Mouse (Mus musculus) erythroid progenitor cell, adult 5-6 weeks (primary cell): ENCODE data around the gene Cby3. TPM values are rescaled to one million over a fixed set of nuclear protein-coding genes. Genes with fewer than 3 reads are reported as not detected.

ENCODE experiments used
- ATAC-seq: replicated peaks from 2 replicates; pipeline ENCODE4 v1.8.0; 2016; ENCODE audit warnings: moderate number of reproducible peaks, mild to moderate bottlenecking, moderate TSS enrichment, inconsistent platforms; ENCODE audit not compliant: poor library complexity, low FRiP score, severe bottlenecking
- total RNA-seq, 2 experiments: library from RNA; stranded (forward) in 1 of 2; stranded (reverse) in 1 of 2; fragments of 150-400 nt in 1 of 2; fragments of 186-747, 209-891 nt in 1 of 2; gene quantifications; 2 replicates each; pipeline versions ENCODE4 v1.2.3 to v1.2.4; 2015 to 2017; ENCODE audit warnings: low replicate concordance in 2 of 2

The Cby3 gene
- total RNA-seq, 2 experiments from 2014 or later, result not detected

DNA sequence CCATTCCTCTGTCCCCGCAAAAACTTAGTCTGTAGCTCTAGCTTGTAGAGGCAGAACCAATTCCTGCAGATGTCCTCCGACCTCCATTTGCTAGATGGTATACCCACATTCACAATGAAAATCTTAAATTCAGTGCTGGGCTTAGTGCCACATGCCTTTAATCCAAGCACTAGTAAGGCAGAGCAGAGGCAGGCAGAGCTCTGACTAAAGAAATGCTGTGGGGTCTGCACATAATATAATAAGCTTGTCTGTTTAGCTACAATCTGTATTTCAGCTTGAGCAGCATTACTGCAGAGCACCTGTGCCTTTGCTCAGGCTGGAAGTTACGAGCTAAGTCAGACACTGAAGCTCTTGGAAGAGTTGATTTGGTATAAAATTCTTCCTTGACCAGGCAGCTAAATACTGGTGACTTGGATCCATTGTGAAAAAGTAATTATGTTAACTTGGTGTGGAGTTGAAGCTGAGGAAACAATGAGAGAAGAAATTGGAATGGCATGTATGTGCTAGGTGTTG lies 33.0 kb downstream of the Cby3 start:
- ATAC-seq, result no peak

DNA sequence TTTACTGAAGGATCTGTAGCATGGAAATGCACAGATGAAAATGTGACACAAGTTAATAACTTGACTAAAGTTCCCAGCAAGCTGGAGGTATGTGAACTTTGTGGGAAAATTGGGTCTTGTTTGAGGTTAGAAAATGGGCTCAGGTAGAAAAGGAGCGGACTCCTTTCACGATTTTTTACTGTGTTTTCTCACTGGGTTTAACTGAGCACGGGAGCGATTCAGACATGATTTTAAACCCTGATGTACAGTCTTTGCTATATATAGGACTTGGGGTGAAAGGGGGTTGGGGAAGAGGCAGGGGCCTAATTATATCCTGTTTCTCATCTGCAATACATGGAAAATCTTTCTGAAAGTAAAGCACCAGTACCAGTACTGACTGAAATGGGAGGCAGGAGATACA lies 33.4 kb downstream of the Cby3 start:
- ATAC-seq, result no peak

DNA sequence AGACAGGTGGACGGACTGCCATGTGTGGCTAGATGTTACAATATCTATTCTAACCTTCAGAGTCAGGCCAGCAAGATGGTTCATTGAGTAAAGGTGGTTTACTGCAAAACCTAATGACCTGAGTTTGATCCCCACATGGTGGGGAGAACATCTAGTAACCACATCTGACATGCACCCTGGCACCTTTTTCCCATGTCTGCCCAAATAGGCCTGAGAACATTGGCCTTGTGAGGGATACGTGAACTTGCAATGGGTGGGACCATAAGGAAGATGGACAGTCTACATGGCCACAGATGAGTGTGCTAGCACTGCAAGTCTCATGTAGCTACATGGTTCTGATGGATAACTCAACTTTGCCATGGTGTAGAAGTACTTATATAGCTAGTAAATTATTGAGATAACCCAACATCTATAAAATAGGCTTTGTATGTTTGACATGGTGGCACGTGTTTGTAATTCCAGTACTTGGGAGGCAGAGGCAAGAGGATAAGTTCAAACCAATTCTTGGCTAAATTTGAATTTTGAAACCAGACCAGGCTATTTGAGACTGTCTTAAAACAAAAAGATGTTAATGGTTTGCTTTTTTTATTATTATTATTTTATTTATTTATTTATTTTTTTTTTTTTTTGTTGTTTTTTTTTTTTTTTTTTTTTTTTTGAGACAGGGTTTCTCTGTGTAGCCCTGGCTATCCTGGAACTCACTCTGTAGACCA lies 34.1 kb downstream of the Cby3 start:
- ATAC-seq, result no peak

DNA sequence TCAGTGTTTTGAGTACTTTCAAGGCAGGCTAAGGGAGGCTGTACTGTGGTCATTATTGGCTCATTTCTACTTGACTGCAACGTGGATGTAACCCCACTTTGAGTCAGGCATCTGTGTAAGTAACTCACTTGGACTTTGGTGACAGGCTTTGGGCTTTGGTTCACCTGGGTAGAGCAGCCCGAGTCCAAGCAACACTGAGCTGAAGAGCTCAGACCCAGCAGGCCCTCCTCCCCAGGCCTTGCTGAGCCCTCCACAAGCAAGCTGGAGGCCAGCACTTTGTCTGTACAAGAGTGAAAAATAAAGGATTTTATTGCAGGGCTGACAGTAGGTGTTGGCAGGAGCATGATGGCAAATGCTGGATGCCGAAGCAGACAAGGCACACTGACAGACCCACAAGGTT lies 34.7 kb downstream of the Cby3 start:
- no peak for ATAC-seq

DNA sequence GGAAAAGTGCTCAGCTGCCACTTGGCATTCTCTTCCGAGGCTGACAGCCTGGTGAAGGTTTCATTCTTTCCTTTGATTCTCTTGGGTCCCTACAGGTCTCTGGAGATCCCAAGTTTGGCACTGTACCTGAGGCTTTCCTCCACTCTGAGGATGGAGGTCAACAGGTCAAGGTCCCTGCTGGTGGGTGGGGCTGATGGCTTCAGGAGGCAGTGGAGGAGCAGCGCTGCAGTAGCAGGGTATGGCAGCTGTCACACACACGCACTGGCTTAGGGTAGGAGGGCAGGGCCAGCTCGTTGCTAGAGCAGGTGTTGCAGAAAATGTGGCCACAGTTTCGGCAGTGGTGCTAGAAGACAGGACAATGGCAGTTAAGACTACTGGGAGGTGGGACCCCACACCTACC lies 35.4 kb downstream of the Cby3 start:
- no peak for ATAC-seq

DNA sequence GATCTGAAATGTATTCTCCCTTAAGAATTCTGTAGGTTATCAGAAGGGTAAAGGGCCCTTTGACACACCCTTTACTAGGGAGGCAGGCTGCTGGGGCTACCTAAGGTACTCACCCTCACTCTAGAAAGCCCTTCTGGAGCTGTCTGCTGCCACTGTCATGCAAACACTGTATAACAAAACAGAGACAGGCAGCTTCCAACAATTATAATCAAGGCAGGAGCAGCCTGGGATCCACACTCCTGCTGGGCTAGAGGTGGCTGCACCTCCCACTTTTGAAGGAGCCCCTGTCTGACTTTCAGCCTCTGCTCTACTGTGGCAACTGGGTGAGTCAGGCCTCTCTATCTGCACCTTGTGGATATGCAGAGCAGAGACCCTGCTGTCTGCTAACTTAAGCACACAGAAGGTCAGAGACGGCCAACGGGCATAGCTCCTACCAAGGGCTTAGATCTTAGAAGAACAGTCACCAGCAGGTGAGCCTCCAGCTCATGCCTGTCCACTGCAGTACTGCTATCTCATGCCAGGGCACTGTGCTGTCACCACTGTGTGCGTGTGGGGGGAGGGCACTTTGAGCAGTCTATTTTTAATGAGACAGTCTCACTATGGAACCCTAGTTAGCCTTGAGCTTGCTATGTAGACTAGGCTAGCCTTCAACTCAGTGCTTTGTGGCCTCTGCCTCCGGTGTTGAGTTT lies 37.2 kb downstream of the Cby3 start:
- no peak for ATAC-seq

DNA sequence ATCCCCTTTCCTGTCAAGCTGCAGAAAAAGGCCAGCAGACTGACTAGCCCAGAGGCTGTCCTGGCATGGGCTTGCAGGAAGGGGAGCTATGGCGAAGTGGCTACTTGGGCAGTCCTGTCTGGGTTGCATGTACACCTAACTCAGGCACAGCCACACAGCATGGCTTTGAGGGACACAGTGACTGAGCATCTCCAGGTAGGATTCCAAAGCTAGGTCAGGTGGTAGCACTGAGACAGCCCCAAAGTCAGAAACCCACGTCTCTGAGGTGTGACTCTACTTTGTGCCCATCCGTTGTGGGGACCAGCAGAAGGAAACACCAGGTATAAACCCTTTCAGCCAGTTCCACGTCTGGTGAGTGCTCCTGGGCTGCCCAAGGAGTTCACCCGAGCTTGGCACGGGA lies 39.0 kb downstream of the Cby3 start:
- ATAC-seq, result no peak

DNA sequence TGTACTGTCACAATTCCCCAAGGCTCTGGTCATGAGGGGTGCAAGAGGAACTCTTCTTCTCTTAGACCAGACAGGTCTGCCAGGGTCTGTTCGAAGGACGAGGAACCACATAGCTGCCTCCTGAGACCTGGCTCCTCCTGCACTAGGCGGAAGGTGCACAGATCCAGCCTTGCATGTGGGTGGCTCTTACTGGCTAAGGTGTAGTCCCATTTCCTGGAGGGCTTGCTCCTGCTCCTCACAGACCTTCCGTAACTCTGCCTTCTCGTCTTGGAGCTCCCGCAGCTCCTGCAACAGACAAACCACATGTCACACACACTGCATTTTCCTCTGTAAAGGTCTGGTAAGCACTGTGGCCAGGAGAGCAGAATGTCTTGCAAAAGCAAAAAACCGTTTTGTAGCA lies 40.5 kb downstream of the Cby3 start:
- no peak for ATAC-seq

DNA sequence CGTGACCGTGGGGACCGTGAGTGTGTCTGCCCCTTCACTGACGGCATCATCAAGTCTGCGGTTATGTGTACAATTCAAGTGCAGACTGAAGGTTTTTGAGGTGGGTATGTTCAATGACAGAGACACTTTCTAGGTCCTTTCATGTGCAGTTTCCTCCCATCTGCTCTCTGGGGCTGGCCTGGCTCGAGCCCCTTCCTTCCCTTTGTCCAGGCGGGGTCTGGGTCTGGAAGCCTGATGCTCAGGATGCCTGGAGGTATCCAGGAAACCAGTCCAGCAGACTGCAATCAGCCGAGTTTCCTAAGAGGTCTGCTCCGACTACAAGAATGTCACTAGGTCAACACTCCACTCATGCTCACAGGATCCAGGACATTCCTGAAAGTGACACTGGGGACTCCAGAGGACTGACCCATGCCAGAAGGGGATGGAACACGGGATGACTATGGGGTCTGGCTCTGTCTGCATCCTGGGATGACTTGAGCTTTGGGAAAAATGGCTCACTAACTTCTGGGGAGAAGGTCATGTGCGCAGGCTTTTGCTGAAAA lies 42.6 kb downstream of the Cby3 start:
- no peak for ATAC-seq

DNA sequence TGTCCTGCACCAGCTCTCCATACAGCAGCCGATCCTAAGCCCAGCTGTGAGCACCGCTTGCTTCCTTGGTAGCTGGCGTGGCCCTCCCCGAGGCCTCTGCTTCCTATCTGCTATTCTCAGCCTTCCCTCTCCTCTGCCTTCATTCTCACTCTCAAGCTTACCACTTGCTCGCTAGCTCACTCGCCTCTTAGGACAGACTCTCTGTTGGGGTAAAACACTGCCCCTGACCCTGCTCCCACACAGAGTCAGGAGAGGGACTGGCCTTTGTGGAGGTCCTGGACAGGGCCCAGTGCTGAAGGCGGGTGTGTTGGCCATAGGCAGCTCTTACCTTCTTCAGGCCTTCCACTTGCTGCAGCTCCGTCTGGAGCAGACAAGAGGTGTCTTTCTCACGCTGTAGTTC lies 43.1 kb downstream of the Cby3 start:
- 0 out of 2 replicates have a peak, but pooled peaks have one; percentile 40 for ATAC-seq

DNA sequence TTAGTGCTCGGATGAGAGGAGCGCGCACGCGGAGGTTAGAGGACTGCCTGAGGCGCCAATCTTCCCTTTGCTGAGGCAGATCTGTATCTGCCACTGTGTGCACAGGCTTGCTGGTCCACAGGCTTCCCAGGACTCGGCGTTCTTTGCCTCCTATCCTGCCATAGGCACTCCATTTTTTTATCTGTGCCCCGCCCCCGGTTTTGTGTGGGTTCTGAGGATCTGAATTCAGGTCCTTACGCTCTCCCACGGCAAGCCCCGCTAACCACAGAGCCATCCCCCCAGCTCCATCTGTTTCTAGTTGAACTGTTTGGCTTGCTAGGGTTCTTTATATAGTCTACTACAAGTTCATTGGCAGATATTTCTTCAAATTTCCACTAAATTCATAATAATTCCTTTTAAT lies 44.5 kb downstream of the Cby3 start:
- ATAC-seq, result no peak

DNA sequence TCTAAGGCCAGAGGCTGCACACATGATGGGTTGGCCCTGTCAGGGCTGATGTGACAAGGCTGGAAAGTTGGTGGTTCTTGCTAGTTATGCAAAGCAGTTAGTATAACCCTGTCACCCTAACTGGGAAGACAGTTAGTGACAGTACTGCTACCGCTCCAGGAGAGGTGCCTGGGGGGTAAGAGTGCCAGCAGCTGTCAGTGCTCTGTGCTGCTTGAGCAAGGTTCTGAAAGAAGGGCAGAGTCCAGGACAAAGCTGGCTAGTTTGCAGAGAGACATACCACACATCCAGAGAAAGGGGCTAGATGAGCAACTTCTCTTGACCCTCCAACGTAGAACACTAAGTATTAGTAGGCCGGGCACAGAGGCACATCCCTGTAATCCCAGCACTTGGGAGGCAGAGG lies 48.2 kb downstream of the Cby3 start:
- no peak for ATAC-seq

DNA sequence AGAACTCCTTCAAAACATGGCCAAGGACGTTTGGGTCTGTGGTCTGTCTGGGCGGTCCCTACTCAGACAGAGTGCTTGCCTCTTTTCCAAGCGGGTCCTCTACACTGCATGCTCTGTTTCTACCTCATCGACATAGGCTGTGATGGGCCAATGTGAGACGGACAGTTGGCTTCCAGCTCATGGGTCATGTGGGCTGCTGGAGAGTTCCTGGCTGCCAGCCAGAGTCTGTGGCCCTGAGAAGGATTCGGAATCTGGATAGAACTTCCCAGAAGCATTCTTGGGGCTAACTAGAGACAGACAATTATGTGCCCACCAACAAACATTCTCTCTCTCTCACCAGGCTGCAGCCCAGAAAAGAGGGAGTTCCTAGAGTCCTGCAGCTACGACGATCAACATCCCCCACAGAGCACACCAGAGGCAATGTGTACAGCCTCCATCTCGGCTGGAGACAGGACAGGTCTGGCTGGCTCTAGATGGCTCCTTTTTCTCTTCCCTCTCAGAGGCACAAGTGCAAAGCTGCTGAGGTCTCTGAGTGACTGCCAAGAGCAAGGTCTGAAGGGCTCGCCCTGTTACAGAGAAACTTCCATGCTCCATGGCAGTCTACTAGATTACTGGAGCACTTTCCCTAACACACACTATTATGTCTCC lies 49.2 kb downstream of the Cby3 start:
- 0 out of 2 replicates have a peak, but pooled peaks have one; percentile 25 for ATAC-seq

DNA sequence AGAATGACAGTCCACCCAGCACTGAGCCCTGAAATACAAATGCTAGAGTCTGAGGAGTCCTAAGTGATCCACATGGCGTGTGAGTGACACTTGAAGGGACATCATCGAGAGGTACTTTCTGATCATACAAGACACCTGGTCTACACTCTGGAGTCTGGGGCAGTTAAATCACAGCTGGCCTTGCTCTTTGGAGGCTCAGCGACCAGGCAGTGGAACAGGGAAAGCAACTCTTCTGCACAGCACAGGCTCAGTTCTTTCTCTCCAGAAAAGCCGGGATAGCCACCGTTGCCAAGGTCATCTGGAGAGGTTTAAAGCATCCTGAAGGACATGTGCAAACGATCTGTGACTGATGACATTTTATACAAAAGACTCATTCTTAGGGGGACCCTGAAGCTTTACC lies 53.0 kb downstream of the Cby3 start:
- no peak for ATAC-seq

Other genes starting within 250 kb of the Cby3 start
- 13.0 and 16.3 TPM in 2 replicates for gene Tbc1d9b, start 223.1 kb upstream of the Cby3 start, total RNA-seq (2015; ENCODE audit: low replicate concordance)
- 6.2 and 16.6 TPM in 2 replicates for gene Tbc1d9b, start 223.1 kb upstream of the Cby3 start, total RNA-seq (2017; ENCODE audit: low replicate concordance)
- 2.5 and 6.1 TPM in 2 replicates for gene Mrnip, start 180.0 kb upstream of the Cby3 start, total RNA-seq (2015; ENCODE audit: low replicate concordance)
- 0.51 TPM in 1 of 2 replicates, not detected in the other for gene Mrnip, start 180.0 kb upstream of the Cby3 start, total RNA-seq (2017; ENCODE audit: low replicate concordance)
- gene Sqstm1, start 143.6 kb upstream of the Cby3 start, total RNA-seq (2015; ENCODE audit: low replicate concordance), result 28.5 and 36.4 TPM in 2 replicates
- 179 and 213 TPM in 2 replicates for gene Sqstm1, start 143.6 kb upstream of the Cby3 start, total RNA-seq (2017; ENCODE audit: low replicate concordance)
- gene Mgat4b, start 143.6 kb upstream of the Cby3 start, total RNA-seq (2015; ENCODE audit: low replicate concordance), result 26.8 and 48.7 TPM in 2 replicates
- 38.2 and 40.9 TPM in 2 replicates for gene Mgat4b, start 143.6 kb upstream of the Cby3 start, total RNA-seq (2017; ENCODE audit: low replicate concordance)
- 3.2 TPM in 1 of 2 replicates, not detected in the other for gene Ltc4s, start 115.8 kb upstream of the Cby3 start, total RNA-seq (2015; ENCODE audit: low replicate concordance)
- 0.77 TPM in 1 of 2 replicates, not detected in the other for gene Ltc4s, start 115.8 kb upstream of the Cby3 start, total RNA-seq (2017; ENCODE audit: low replicate concordance)
- 8.0 and 9.0 TPM in 2 replicates for gene Maml1, start 62.2 kb upstream of the Cby3 start, total RNA-seq (2015; ENCODE audit: low replicate concordance)
- 4.5 and 5.1 TPM in 2 replicates for gene Maml1, start 62.2 kb upstream of the Cby3 start, total RNA-seq (2017; ENCODE audit: low replicate concordance)
- gene Canx, start 28.8 kb upstream of the Cby3 start, total RNA-seq (2015; ENCODE audit: low replicate concordance), result 160 and 173 TPM in 2 replicates
- 455 and 477 TPM in 2 replicates for gene Canx, start 28.8 kb upstream of the Cby3 start, total RNA-seq (2017; ENCODE audit: low replicate concordance)
- 456 and 552 TPM in 2 replicates for gene Hnrnph1, start 22.5 kb downstream of the Cby3 start, total RNA-seq (2015; ENCODE audit: low replicate concordance)
- 368 and 428 TPM in 2 replicates for gene Hnrnph1, start 22.5 kb downstream of the Cby3 start, total RNA-seq (2017; ENCODE audit: low replicate concordance)
- gene Rufy1, start 76.7 kb downstream of the Cby3 start, total RNA-seq (2015; ENCODE audit: low replicate concordance), result 13.4 and 13.7 TPM in 2 replicates
- 8.6 and 10.3 TPM in 2 replicates for gene Rufy1, start 76.7 kb downstream of the Cby3 start, total RNA-seq (2017; ENCODE audit: low replicate concordance)
- 0.36 and 0.42 TPM in 2 replicates for gene Adamts2, start 247.6 kb downstream of the Cby3 start, total RNA-seq (2015; ENCODE audit: low replicate concordance)
- 0.39 TPM in 1 of 2 replicates, not detected in the other for gene Adamts2, start 247.6 kb downstream of the Cby3 start, total RNA-seq (2017; ENCODE audit: low replicate concordance)